Mouse (Mus musculus): Measurements from ENCODE around the gene Mylk. TPM values are rescaled to one million over a fixed set of nuclear protein-coding genes. Genes with fewer than 3 reads are reported as not detected.

Gene Mylk
- polyA plus RNA-seq, 1 experiment from 2014 or later: 4.3 TPM

GRCm38 (mm10) chr16:34937611-34938010, 192.6 kb downstream of the Mylk start:
- Histone ChIP-seq H3K27ac (replicated peaks) (no peak overlapping the region), H3K4me1 (no peaks in the 10 kb centered on the region), H3K4me2 (replicated peaks) (no peak overlapping the region), H3K9me3 (no peaks in the 10 kb centered on the region), H3K4me3 (no peak overlapping the region), H3K9ac (replicated peaks) (no peak overlapping the region), H3K36me3 (no peaks in the 10 kb centered on the region), H3K27me3 (no peaks in the 10 kb centered on the region)
- 59% methylated on average over 4 of the region's 4 CpGs for WGBS
- no peak for ATAC-seq (replicated peaks)

DNA sequence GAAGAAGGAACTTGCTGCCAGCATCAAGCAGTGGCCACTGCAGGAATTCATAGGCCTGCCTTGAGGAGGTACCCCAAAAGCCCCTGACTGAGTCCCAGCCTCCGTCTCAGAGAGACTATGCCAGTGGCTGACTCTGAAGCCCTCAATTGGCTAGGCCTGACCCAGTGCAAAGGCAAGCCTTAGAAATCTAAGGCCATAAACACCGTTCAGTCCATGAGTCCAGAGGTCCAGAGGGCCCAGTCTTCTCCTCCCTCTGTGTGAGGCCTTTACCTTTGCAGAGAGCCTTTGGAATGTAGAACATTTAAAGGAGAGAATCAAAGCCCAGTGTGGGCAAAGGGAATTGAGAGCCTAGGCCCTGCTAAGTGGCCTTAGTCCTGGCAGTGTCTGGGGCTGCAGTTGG, 193.2 kb downstream of the Mylk start:
- H3K9me3 ChIP-seq: no peaks in the 10 kb centered on the region

GRCm38 (mm10) chr16:34939951-34940350, 194.9 kb downstream of the Mylk start:
- no peaks in the 10 kb centered on the region for H3K9me3 ChIP-seq
- no peak overlapping the region for H3K4me3 ChIP-seq
- H3K9ac ChIP-seq (replicated peaks): no peak overlapping the region
- no peak overlapping the region for H3K4me2 ChIP-seq (replicated peaks)
- no peaks in the 10 kb centered on the region for H3K4me1 ChIP-seq
- no peak overlapping the region for H3K27ac ChIP-seq (replicated peaks)
- H3K36me3 ChIP-seq: no peaks in the 10 kb centered on the region
- H3K27me3 ChIP-seq: no peaks in the 10 kb centered on the region
- WGBS: 83% methylated on average over 5 of the region's 5 CpGs
- ATAC-seq (replicated peaks): no peak

More for the DNA sequence above, 193.2 kb downstream of the Mylk start:
- Histone ChIP-seq H3K4me3 (no peak overlapping the region), H3K27me3 (no peaks in the 10 kb centered on the region), H3K4me2 (replicated peaks) (no peak overlapping the region), H3K4me1 (no peaks in the 10 kb centered on the region), H3K27ac (replicated peaks) (no peak overlapping the region), H3K9ac (replicated peaks) (no peak overlapping the region), H3K36me3 (no peaks in the 10 kb centered on the region)
- ATAC-seq (replicated peaks): no peak
- WGBS: 78% methylated on average over 2 of the region's 2 CpGs

DNA sequence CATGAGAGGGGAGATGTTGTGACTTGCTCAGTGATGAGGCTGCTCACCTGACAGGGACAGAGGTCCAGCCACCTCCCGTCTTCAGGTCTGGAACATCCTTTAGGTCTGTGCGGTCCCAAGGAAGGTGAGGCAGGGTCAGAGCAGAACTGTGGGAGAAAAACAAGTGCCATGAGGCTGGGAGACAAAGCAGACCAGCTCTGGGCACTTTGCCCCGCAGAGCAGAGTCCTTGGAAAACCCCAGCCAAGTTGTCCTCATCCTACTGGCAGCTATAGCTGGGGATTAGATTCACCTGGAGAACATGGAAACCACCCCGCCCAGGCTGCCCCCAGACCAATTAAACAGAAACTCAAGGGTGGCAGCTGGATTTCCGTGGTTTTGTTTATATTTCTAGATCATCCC, 195.4 kb downstream of the Mylk start:
- Histone ChIP-seq H3K36me3 (no peaks in the 10 kb centered on the region), H3K27me3 (no peaks in the 10 kb centered on the region), H3K4me2 (replicated peaks) (no peak overlapping the region), H3K9ac (replicated peaks) (no peak overlapping the region), H3K4me1 (no peaks in the 10 kb centered on the region), H3K4me3 (no peak overlapping the region), H3K9me3 (no peaks in the 10 kb centered on the region), H3K27ac (replicated peaks) (no peak overlapping the region)
- WGBS: 73% methylated on average over 5 of the region's 5 CpGs
- ATAC-seq (replicated peaks): no peak

DNA sequence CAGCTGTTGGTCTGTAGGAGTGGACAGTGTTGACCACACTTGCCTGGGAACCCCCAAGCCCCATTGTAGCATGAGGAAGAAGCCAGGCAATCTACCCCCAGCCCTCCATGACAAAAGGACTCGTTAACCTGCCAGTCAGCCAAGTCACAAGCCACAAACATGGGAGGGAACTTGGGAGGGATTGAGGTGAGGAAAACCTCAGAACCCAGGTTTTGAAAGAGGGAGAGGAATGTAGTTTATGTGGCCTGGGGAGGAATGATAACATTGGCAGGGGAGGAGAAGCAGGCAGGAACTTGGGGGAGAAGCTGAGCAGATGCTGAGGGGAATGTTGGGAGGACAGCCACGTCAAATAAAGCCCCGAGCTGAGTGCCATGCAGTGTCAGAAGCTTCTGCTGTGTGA, 196.9 kb downstream of the Mylk start:
- Histone ChIP-seq H3K36me3 (no peaks in the 10 kb centered on the region), H3K4me1 (no peaks in the 10 kb centered on the region), H3K9me3 (no peaks in the 10 kb centered on the region), H3K27ac (replicated peaks) (no peak overlapping the region), H3K4me2 (replicated peaks) (no peak overlapping the region), H3K9ac (replicated peaks) (no peak overlapping the region), H3K27me3 (no peaks in the 10 kb centered on the region), H3K4me3 (no peak overlapping the region)
- ATAC-seq (replicated peaks): 0 out of 2 replicates have a peak, but pooled peaks have one; percentile 23
- WGBS: 26% methylated on average over 3 of the region's 3 CpGs

DNA sequence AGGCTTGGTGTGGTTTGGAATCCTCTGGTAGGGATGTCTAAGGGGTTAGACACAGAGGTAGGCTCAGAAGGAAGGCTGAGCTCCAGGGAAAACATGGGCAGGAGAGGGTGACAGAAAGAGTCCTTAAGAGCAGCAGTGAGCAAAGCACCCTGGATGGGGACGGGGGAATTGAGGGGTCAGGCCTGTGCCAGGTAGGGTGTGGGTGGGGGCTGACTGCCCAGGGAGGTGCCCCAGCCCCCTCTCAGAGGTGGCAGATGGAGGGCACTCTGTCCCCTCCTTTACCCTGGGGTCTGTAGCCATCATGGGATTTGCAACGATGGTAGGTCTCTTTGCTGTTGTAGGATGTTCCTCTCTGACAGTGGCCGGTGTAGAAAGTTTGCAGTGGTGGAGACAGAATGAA, 201.3 kb downstream of the Mylk start:
- 91% methylated on average over 3 of the region's 3 CpGs for WGBS
- Histone ChIP-seq H3K9me3 (no peaks in the 10 kb centered on the region), H3K36me3 (no peaks in the 10 kb centered on the region), H3K27ac (replicated peaks) (no peak overlapping the region), H3K9ac (replicated peaks) (no peak overlapping the region), H3K27me3 (no peaks in the 10 kb centered on the region), H3K4me1 (no peaks in the 10 kb centered on the region), H3K4me3 (no peak overlapping the region), H3K4me2 (replicated peaks) (no peak overlapping the region)
- no peak for ATAC-seq (replicated peaks)

DNA sequence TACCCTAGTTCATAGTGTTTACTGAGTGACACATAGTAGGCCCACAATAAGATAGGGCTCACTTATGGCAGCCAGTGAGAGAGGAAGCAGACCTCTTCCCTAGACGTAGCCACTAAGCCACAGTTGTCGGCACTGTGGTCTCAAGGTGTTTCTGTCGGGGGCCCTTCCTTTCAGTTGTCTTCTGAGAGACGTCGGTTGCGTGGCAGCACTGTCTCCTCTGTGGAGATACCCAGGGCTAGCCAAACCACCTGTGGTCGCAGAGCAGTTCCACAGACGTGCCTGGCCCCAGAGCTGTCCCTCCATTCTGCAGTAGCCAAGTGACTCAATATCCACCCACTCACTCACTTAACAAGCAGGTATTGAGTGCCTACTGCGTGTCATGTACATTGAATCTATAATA, 205.9 kb downstream of the Mylk start:
- no peaks in the 10 kb centered on the region for H3K27me3 ChIP-seq
- no peaks in the 10 kb centered on the region for H3K9me3 ChIP-seq
- H3K27ac ChIP-seq (replicated peaks): no peak overlapping the region
- no peak overlapping the region for H3K4me2 ChIP-seq (replicated peaks)
- WGBS: 94% methylated on average over 9 of the region's 9 CpGs
- no peaks in the 10 kb centered on the region for H3K36me3 ChIP-seq
- no peaks in the 10 kb centered on the region for H3K4me1 ChIP-seq
- H3K9ac ChIP-seq (replicated peaks): no peak overlapping the region
- no peak overlapping the region for H3K4me3 ChIP-seq
- ATAC-seq (replicated peaks): no peak

DNA sequence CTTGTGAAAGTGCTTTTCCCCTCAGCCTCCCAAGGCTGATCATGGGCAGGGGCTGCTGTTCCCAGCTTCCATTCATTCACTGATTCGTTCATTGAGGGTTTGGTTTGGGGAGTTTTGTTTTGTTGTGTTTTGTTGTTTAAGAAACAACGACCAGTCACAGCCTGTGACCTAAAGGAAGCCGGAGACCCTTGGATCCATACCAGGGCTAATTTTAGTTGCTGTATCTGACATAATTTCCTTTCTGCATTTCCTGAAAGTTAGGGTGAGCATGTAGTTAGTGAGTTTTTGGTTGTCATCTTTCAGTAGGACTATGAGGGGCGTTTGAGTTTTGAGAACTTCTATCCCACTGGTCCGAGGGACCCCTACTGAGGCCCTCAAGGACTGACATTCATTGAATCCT, 207.2 kb downstream of the Mylk start:
- Histone ChIP-seq H3K9me3 (no peaks in the 10 kb centered on the region), H3K4me3 (no peak overlapping the region), H3K36me3 (no peaks in the 10 kb centered on the region), H3K9ac (replicated peaks) (no peak overlapping the region), H3K4me1 (no peaks in the 10 kb centered on the region), H3K27ac (replicated peaks) (no peak overlapping the region), H3K27me3 (no peaks in the 10 kb centered on the region), H3K4me2 (replicated peaks) (no peak overlapping the region)
- WGBS: 69% methylated on average over 5 of the region's 5 CpGs
- ATAC-seq (replicated peaks): no peak

- ATAC-seq (replicated peaks): no peak
- no peaks in the 10 kb centered on the region for H3K36me3 ChIP-seq
- 87% methylated on average over 3 of the region's 3 CpGs for WGBS
- no peaks in the 10 kb centered on the region for H3K27me3 ChIP-seq
- no peaks in the 10 kb centered on the region for H3K9me3 ChIP-seq
- no peaks in the 10 kb centered on the region for H3K4me1 ChIP-seq
- no peak overlapping the region for H3K27ac ChIP-seq (replicated peaks)
- no peak overlapping the region for H3K9ac ChIP-seq (replicated peaks)
- H3K4me3 ChIP-seq: no peak overlapping the region
- H3K4me2 ChIP-seq (replicated peaks): no peak overlapping the region
Observed at GRCm38 (mm10) chr16:34952798-34953197, 207.8 kb downstream of the Mylk start.

DNA sequence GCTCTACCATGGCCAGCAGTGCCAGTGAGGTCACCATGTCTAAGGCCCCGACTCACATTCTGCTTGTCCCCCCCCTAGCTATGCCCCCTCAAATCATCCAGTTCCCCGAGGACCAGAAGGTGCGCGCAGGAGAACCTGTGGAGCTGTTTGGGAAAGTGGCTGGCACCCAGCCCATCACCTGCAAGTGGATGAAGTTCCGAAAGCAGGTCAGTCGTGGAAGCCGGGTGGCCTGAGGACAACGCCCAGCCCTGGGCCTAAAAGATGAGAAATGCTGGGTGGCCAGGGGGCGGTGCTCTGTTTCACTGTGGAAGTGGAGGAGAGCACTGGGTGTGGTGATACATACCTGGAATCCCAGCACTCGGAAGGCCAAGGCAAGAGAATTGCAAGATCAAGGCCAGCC, 208.5 kb downstream of the Mylk start:
- no peak overlapping the region for H3K9ac ChIP-seq (replicated peaks)
- no peaks in the 10 kb centered on the region for H3K9me3 ChIP-seq
- H3K4me2 ChIP-seq (replicated peaks): no peak overlapping the region
- 94% methylated on average over 10 of the region's 10 CpGs for WGBS
- H3K4me1 ChIP-seq: peaks cover 4% of the 10 kb centered on the region
- H3K27ac ChIP-seq (replicated peaks): no peak overlapping the region
- no peaks in the 10 kb centered on the region for H3K27me3 ChIP-seq
- no peak overlapping the region for H3K4me3 ChIP-seq
- no peaks in the 10 kb centered on the region for H3K36me3 ChIP-seq
- ATAC-seq (replicated peaks): no peak

GRCm38 (mm10) chr16:34957487-34958230, 212.6 kb downstream of the Mylk start:
- H3K9me3 ChIP-seq: no peaks in the 10 kb centered on the region
- H3K4me3 ChIP-seq: no peak overlapping the region
- H3K36me3 ChIP-seq: no peaks in the 10 kb centered on the region
- no peaks in the 10 kb centered on the region for H3K27me3 ChIP-seq
- H3K4me1 ChIP-seq: peaks cover 15% of the 10 kb centered on the region
- no peak overlapping the region for H3K4me2 ChIP-seq (replicated peaks)
- no peak overlapping the region for H3K27ac ChIP-seq (replicated peaks)
- H3K9ac ChIP-seq (replicated peaks): no peak overlapping the region
- ATAC-seq (replicated peaks): no peak
- WGBS: 78% methylated on average over 8 of the region's 8 CpGs

DNA sequence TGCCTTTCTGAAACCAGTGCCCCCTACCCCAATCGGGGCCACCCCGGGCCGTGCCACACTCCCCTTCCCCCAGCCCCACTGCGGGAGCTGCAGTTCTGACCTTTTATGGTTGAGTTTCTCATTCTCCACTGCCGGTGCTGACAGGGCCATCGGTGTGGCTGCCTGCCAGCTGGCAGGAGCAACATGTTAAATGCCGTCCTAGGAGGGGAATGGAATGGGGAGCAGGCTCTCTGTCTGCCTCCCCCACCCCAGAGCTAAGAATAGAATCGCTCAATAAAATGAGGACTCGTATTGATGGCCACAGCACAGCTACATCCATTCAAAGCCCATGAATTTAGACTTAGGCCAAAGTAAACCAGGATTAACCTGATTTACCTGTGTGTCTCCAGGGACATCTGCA, 213.7 kb downstream of the Mylk start:
- WGBS: 12% methylated on average over 9 of the region's 9 CpGs
- Histone ChIP-seq H3K9ac (replicated peaks) (no peak overlapping the region), H3K27me3 (no peaks in the 10 kb centered on the region), H3K36me3 (no peaks in the 10 kb centered on the region), H3K4me1 (peaks cover 15% of the 10 kb centered on the region), H3K27ac (replicated peaks) (no peak overlapping the region), H3K4me2 (replicated peaks) (no peak overlapping the region), H3K9me3 (no peaks in the 10 kb centered on the region), H3K4me3 (no peak overlapping the region)
- peak; percentile 38 for ATAC-seq (replicated peaks)

DNA sequence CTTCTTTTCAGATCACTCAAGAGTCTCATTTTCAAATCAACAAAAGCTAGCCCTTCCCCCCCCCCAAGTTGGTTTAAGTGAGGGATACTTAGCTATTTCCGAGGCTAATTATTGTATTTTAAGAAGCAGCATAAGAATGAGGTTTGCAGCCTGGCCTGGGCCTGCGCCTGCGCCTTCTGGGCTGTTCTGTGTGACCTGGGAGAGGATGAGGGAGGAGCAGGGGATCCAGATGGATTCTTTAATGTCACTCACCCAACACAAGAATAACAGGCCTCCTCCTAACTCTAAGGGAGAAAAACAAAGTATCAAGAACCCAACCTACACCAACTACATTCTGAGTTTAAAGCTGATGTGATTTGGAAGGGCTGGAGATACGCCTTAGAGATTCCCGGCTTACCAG, 214.3 kb downstream of the Mylk start:
- ATAC-seq (replicated peaks): no peak
- WGBS: 66% methylated on average over 5 of the region's 5 CpGs
- no peak overlapping the region for H3K9ac ChIP-seq (replicated peaks)
- no peaks in the 10 kb centered on the region for H3K36me3 ChIP-seq
- no peaks in the 10 kb centered on the region for H3K9me3 ChIP-seq
- H3K4me3 ChIP-seq: no peak overlapping the region
- H3K4me1 ChIP-seq: peaks cover 15% of the 10 kb centered on the region
- H3K4me2 ChIP-seq (replicated peaks): no peak overlapping the region
- H3K27ac ChIP-seq (replicated peaks): no peak overlapping the region
- H3K27me3 ChIP-seq: no peaks in the 10 kb centered on the region
